Mouse (Mus musculus): ENCODE data around the gene Exosc9. TPM values are rescaled to one million over a fixed set of nuclear protein-coding genes. Genes with fewer than 3 reads are reported as not detected.
A peak's percentile ranks its signal among the peaks of the same experiment; 100 is the strongest.

The Exosc9 gene
- 67.8 and 71.7 TPM in 2 replicates for polyA plus RNA-seq (2015; fragmentation: Nextera tagmentation; extraction: Ambion mirVana)

GRCm38 (mm10) chr3:36552406-36553047, at the start of gene Exosc9:
Gene Exosc9, plus strand, starts transcription at chr3:36552606.
- under 1% methylated on average over 39 of the region's 39 CpGs for WGBS
- H3K27ac ChIP-seq (ENCODE audit: low read length), result 0 out of 2 replicates have a peak within 1 kb of the TSS, but pooled peaks have one; percentile 25

GRCm38 (mm10) chr3:36505306-36505705, 47.1 kb upstream of the Exosc9 start:
- Histone ChIP-seq H3K36me3 (ENCODE audit: insufficient read depth, low read length) (no peaks in the 10 kb centered on the region), H3K4me3 (ENCODE audit: low read length) (no peak overlapping the region), H3K9ac (replicated peaks; ENCODE audit: low read length) (no peak overlapping the region), H3K9me3 (ENCODE audit: low read length) (no peaks in the 10 kb centered on the region), H3K27ac (ENCODE audit: low read length) (no peak overlapping the region), H3K4me2 (replicated peaks; ENCODE audit: low read depth, low read length) (no peak overlapping the region), H3K27me3 (ENCODE audit: insufficient read depth, low read length) (no peaks in the 10 kb centered on the region), H3K4me1 (ENCODE audit: insufficient read depth, low read length) (no peaks in the 10 kb centered on the region)
- ATAC-seq (ENCODE audit: low FRiP score, low TSS enrichment), result no peak
- 86% methylated on average over 8 of the region's 8 CpGs for WGBS

More at GRCm38 (mm10) chr3:36552406-36553047, at the start of gene Exosc9:
- peaks cover 27% of the 10 kb centered on the region for H3K36me3 ChIP-seq (ENCODE audit: insufficient read depth, low read length)
- H3K4me3 ChIP-seq (ENCODE audit: low read length), result peak within 1 kb of the TSS; percentile 94
- peak within 1 kb of the TSS; percentile 83 for H3K9ac ChIP-seq (replicated peaks; ENCODE audit: low read length)
- H3K4me2 ChIP-seq (replicated peaks; ENCODE audit: low read depth, low read length), result peak within 1 kb of the TSS; percentile 82
- H3K4me1 ChIP-seq (ENCODE audit: insufficient read depth, low read length), result peaks cover 12% of the 10 kb centered on the region; the same call in 1 of the 2 replicates
- peak; percentile 96 for ATAC-seq (ENCODE audit: low FRiP score, low TSS enrichment)
- H3K9me3 ChIP-seq (ENCODE audit: low read length), result no peaks in the 10 kb centered on the region
- H3K27me3 ChIP-seq (ENCODE audit: insufficient read depth, low read length), result no peaks in the 10 kb centered on the region

GRCm38 (mm10) chr3:36505809-36506735, 46.3 kb upstream of the Exosc9 start:
- Histone ChIP-seq H3K4me3 (ENCODE audit: low read length) (no peak overlapping the region), H3K27ac (ENCODE audit: low read length) (no peak overlapping the region), H3K4me2 (replicated peaks; ENCODE audit: low read depth, low read length) (no peak overlapping the region), H3K4me1 (ENCODE audit: insufficient read depth, low read length) (no peaks in the 10 kb centered on the region), H3K27me3 (ENCODE audit: insufficient read depth, low read length) (no peaks in the 10 kb centered on the region), H3K36me3 (ENCODE audit: insufficient read depth, low read length) (no peaks in the 10 kb centered on the region), H3K9ac (replicated peaks; ENCODE audit: low read length) (no peak overlapping the region), H3K9me3 (ENCODE audit: low read length) (no peaks in the 10 kb centered on the region)
- 74% methylated on average over 10 of the region's 10 CpGs for WGBS
- no peak for ATAC-seq (ENCODE audit: low FRiP score, low TSS enrichment)

- no peaks in the 10 kb centered on the region for H3K9me3 ChIP-seq (ENCODE audit: low read length)
- H3K9ac ChIP-seq (replicated peaks; ENCODE audit: low read length), result no peak overlapping the region
- H3K27me3 ChIP-seq (ENCODE audit: insufficient read depth, low read length), result no peaks in the 10 kb centered on the region
- WGBS, result 75% methylated on average over 6 of the region's 6 CpGs
- no peak; the same call in 1 of the 2 replicates for ATAC-seq (ENCODE audit: low FRiP score, low TSS enrichment)
- H3K4me3 ChIP-seq (ENCODE audit: low read length), result no peak overlapping the region
- no peaks in the 10 kb centered on the region for H3K4me1 ChIP-seq (ENCODE audit: insufficient read depth, low read length)
- no peak overlapping the region for H3K4me2 ChIP-seq (replicated peaks; ENCODE audit: low read depth, low read length)
- no peak overlapping the region for H3K27ac ChIP-seq (ENCODE audit: low read length)
- H3K36me3 ChIP-seq (ENCODE audit: insufficient read depth, low read length), result no peaks in the 10 kb centered on the region
Observed at GRCm38 (mm10) chr3:36511491-36511890, 40.9 kb upstream of the Exosc9 start.

- H3K4me2 ChIP-seq (replicated peaks; ENCODE audit: low read depth, low read length), result no peak overlapping the region
- 85% methylated on average over 9 of the region's 9 CpGs for WGBS
- H3K9me3 ChIP-seq (ENCODE audit: low read length), result no peaks in the 10 kb centered on the region
- H3K4me3 ChIP-seq (ENCODE audit: low read length), result no peak overlapping the region
- no peaks in the 10 kb centered on the region for H3K36me3 ChIP-seq (ENCODE audit: insufficient read depth, low read length)
- H3K27me3 ChIP-seq (ENCODE audit: insufficient read depth, low read length), result peaks cover 18% of the 10 kb centered on the region
- H3K9ac ChIP-seq (replicated peaks; ENCODE audit: low read length), result no peak overlapping the region
- no peak for ATAC-seq (ENCODE audit: low FRiP score, low TSS enrichment)
- H3K27ac ChIP-seq (ENCODE audit: low read length), result no peak overlapping the region
- H3K4me1 ChIP-seq (ENCODE audit: insufficient read depth, low read length), result peaks cover 4% of the 10 kb centered on the region; the same call in 1 of the 2 replicates
Observed at GRCm38 (mm10) chr3:36516196-36516595, 36.2 kb upstream of the Exosc9 start.

- Histone ChIP-seq H3K27me3 (ENCODE audit: insufficient read depth, low read length) (peaks cover 39% of the 10 kb centered on the region), H3K4me1 (ENCODE audit: insufficient read depth, low read length) (peaks cover 5% of the 10 kb centered on the region; the same call in 1 of the 2 replicates), H3K9ac (replicated peaks; ENCODE audit: low read length) (peak within 1 kb of the TSS; percentile 47; the same call in 1 of the 2 replicates), H3K4me3 (ENCODE audit: low read length) (peak within 1 kb of the TSS; percentile 56), H3K36me3 (ENCODE audit: insufficient read depth, low read length) (no peaks in the 10 kb centered on the region), H3K9me3 (ENCODE audit: low read length) (no peaks in the 10 kb centered on the region), H3K27ac (ENCODE audit: low read length) (no peak within 1 kb of the TSS), H3K4me2 (replicated peaks; ENCODE audit: low read depth, low read length) (peak within 1 kb of the TSS; percentile 88)
- under 1% methylated on average over 51 of the region's 51 CpGs for WGBS
- peak; percentile 59; the same call in 1 of the 2 replicates for ATAC-seq (ENCODE audit: low FRiP score, low TSS enrichment)
Observed at GRCm38 (mm10) chr3:36521073-36522060, 31.0 kb upstream of the Exosc9 start, which contains the start of gene Gm11549. Gene Gm11549, minus strand, starts transcription at chr3:36521813.

- Histone ChIP-seq H3K9me3 (ENCODE audit: low read length) (no peaks in the 10 kb centered on the region), H3K4me3 (ENCODE audit: low read length) (no peak overlapping the region), H3K27me3 (ENCODE audit: insufficient read depth, low read length) (peaks cover 39% of the 10 kb centered on the region), H3K36me3 (ENCODE audit: insufficient read depth, low read length) (no peaks in the 10 kb centered on the region), H3K9ac (replicated peaks; ENCODE audit: low read length) (no peak overlapping the region), H3K27ac (ENCODE audit: low read length) (no peak overlapping the region), H3K4me1 (ENCODE audit: insufficient read depth, low read length) (peaks cover 5% of the 10 kb centered on the region; the same call in 1 of the 2 replicates), H3K4me2 (replicated peaks; ENCODE audit: low read depth, low read length) (no peak overlapping the region)
- 9% methylated on average over 4 of the region's 4 CpGs for WGBS
- ATAC-seq (ENCODE audit: low FRiP score, low TSS enrichment), result no peak
Observed at GRCm38 (mm10) chr3:36522137-36522536, 30.3 kb upstream of the Exosc9 start.

- Histone ChIP-seq H3K4me2 (replicated peaks; ENCODE audit: low read depth, low read length) (no peak overlapping the region), H3K27ac (ENCODE audit: low read length) (no peak overlapping the region), H3K4me3 (ENCODE audit: low read length) (no peak overlapping the region), H3K27me3 (ENCODE audit: insufficient read depth, low read length) (peaks cover 34% of the 10 kb centered on the region), H3K36me3 (ENCODE audit: insufficient read depth, low read length) (no peaks in the 10 kb centered on the region), H3K9ac (replicated peaks; ENCODE audit: low read length) (no peak overlapping the region), H3K4me1 (ENCODE audit: insufficient read depth, low read length) (peaks cover 5% of the 10 kb centered on the region; the same call in 1 of the 2 replicates), H3K9me3 (ENCODE audit: low read length) (no peaks in the 10 kb centered on the region)
- WGBS, result 75% methylated on average over 3 of the region's 3 CpGs
- no peak for ATAC-seq (ENCODE audit: low FRiP score, low TSS enrichment)
Observed at GRCm38 (mm10) chr3:36524466-36524865, 27.9 kb upstream of the Exosc9 start.

- Histone ChIP-seq H3K36me3 (ENCODE audit: insufficient read depth, low read length) (no peaks in the 10 kb centered on the region), H3K9ac (replicated peaks; ENCODE audit: low read length) (no peak overlapping the region), H3K9me3 (ENCODE audit: low read length) (no peaks in the 10 kb centered on the region), H3K27me3 (ENCODE audit: insufficient read depth, low read length) (peaks cover 12% of the 10 kb centered on the region; the same call in 1 of the 2 replicates), H3K4me1 (ENCODE audit: insufficient read depth, low read length) (peaks cover 5% of the 10 kb centered on the region; the same call in 1 of the 2 replicates), H3K4me3 (ENCODE audit: low read length) (no peak overlapping the region), H3K4me2 (replicated peaks; ENCODE audit: low read depth, low read length) (no peak overlapping the region), H3K27ac (ENCODE audit: low read length) (no peak overlapping the region)
- WGBS, result 70% methylated on average over 6 of the region's 6 CpGs
- ATAC-seq (ENCODE audit: low FRiP score, low TSS enrichment), result no peak
Observed at GRCm38 (mm10) chr3:36530345-36530744, 22.1 kb upstream of the Exosc9 start.

Measured in kidney, embryonic 16.5 days (tissue).